Mouse (Mus musculus) stomach, embryonic 16.5 days (tissue): ENCODE data around the gene Diras1. TPM values are rescaled to one million over a fixed set of nuclear protein-coding genes. Genes with fewer than 3 reads are reported as not detected.
"Not testable (repeated sequence)": the region's sequence is repeated elsewhere in the genome, so short reads cannot be mapped to it uniquely, and the experiment has no call there.

Source experiments
- ATAC-seq: fragments of 200-750 bp; cut with Nextera tagmentation; 2 replicates; pipeline ENCODE4 v1.8.0; 2017; ENCODE audit warnings: moderate number of reproducible peaks, moderate TSS enrichment; ENCODE audit not compliant: insufficient read depth, low FRiP score
- H3K27ac ChIP-seq: fragments of 300-500 bp; sonication (generic); 2 replicates; pipeline ENCODE4 v1.5.1; 2014; ENCODE audit warnings: low read length
- H3K27me3 ChIP-seq: fragments of 300-500 bp; sonication (generic); 2 replicates; pipeline ENCODE4 v1.6.1; 2014; ENCODE audit warnings: low read length, control low read depth, mixed read lengths; ENCODE audit not compliant: control insufficient read depth, insufficient read depth
- H3K36me3 ChIP-seq: fragments of 300-500 bp; sonication (generic); 2 replicates; pipeline ENCODE4 v1.6.1; 2014; ENCODE audit warnings: low read length; ENCODE audit not compliant: control insufficient read depth, insufficient read depth
- H3K4me1 ChIP-seq: fragments of 300-500 bp; sonication (generic); 2 replicates; pipeline ENCODE4 v1.6.1; 2014; ENCODE audit warnings: low read length, control low read depth, mixed read lengths; ENCODE audit not compliant: control insufficient read depth, insufficient read depth
- H3K4me2 ChIP-seq: fragments of 300-500 bp; sonication (generic); 2 replicates; pipeline ENCODE4 v1.6.1; 2014; ENCODE audit warnings: low read depth, low read length, mixed read lengths
- H3K4me3 ChIP-seq: fragments of 300-500 bp; sonication (generic); replicated peaks from 2 replicates; pipeline ENCODE4 v1.5.1; 2014; ENCODE audit warnings: mild to moderate bottlenecking, low read length
- H3K9ac ChIP-seq: fragments of 300-500 bp; sonication (generic); 2 replicates; pipeline ENCODE4 v1.6.1; 2014; ENCODE audit warnings: low read length
- H3K9me3 ChIP-seq: fragments of 300-500 bp; sonication (generic); replicated peaks from 2 replicates; pipeline ENCODE4 v1.6.1; 2016; ENCODE audit warnings: low read length, control low read depth; ENCODE audit not compliant: control insufficient read depth
- WGBS: fragments of 180-500 bp; shearing (Covaris S2); extraction: QIAGEN DNeasy Blood & Tissue Kit; methylation state at CpG from one replicate; pipeline ENCODE4 v1.1.7; 2014; 5-methylcytosine and 5-hydroxymethylcytosine counted together
- polyA plus RNA-seq: library from polyadenylated mRNA; unstranded; fragments of >200 nt; fragmentation: Nextera tagmentation; extraction: Ambion mirVana; gene quantifications from 2 replicates; pipeline ENCODE4 v1.2.1, GENCODE M21; 2015

The Diras1 gene
- 0.49 and 0.57 TPM in 2 replicates for polyA plus RNA-seq

GRCm38 (mm10) chr10:81025639-81026275 is at the start of gene Diras1:
TSS of gene Diras1 (minus strand) at chr10:81025662.
- Histone ChIP-seq H3K27ac (no peak within 1 kb of the TSS), H3K4me3 (peak within 1 kb of the TSS; percentile 33), H3K9ac (peak within 1 kb of the TSS; percentile 56), H3K36me3 (no peaks in the 10 kb centered on the region), H3K9me3 (no peaks in the 10 kb centered on the region), H3K4me1 (peaks cover 5% of the 10 kb centered on the region), H3K4me2 (peak within 1 kb of the TSS; percentile 48), H3K27me3 (peaks cover 24% of the 10 kb centered on the region)
- ATAC-seq: no peak
- WGBS: 39% methylated on average over 12 of the region's 12 CpGs

GRCm38 (mm10) chr10:81073464-81073863 is 48.0 kb upstream of the Diras1 start:
- Histone ChIP-seq H3K9me3 (no peaks in the 10 kb centered on the region), H3K36me3 (peaks cover 1% of the 10 kb centered on the region; the same call in 1 of the 2 replicates), H3K4me3 (no peak overlapping the region), H3K27me3 (no peaks in the 10 kb centered on the region), H3K9ac (no peak overlapping the region), H3K4me2 (no peak overlapping the region), H3K27ac (no peak overlapping the region), H3K4me1 (peaks cover 9% of the 10 kb centered on the region)
- 65% methylated on average over 7 of the region's 7 CpGs for WGBS
- ATAC-seq: no peak

GRCm38 (mm10) chr10:81072290-81072689 is 46.8 kb upstream of the Diras1 start:
- H3K4me3 ChIP-seq: no peak overlapping the region
- 87% methylated on average over 8 of the region's 8 CpGs for WGBS
- ATAC-seq: no peak
- no peaks in the 10 kb centered on the region for H3K27me3 ChIP-seq
- H3K4me2 ChIP-seq: no peak overlapping the region
- H3K9ac ChIP-seq: no peak overlapping the region
- no peaks in the 10 kb centered on the region for H3K9me3 ChIP-seq
- no peaks in the 10 kb centered on the region for H3K36me3 ChIP-seq
- H3K27ac ChIP-seq: 0 out of 2 replicates have a peak overlapping the region, but pooled peaks have one; percentile 6
- peaks cover 9% of the 10 kb centered on the region for H3K4me1 ChIP-seq

GRCm38 (mm10) chr10:81069836-81070235 is 44.4 kb upstream of the Diras1 start, which contains the start of gene Thop1:
TSS of gene Thop1 (plus strand) at chr10:81070035.
- peaks cover 9% of the 10 kb centered on the region for H3K4me1 ChIP-seq
- H3K9ac ChIP-seq: peak within 1 kb of the TSS; percentile 88
- peak within 1 kb of the TSS; percentile 72 for H3K4me3 ChIP-seq
- peak; percentile 96 for ATAC-seq
- no peaks in the 10 kb centered on the region for H3K9me3 ChIP-seq
- H3K27ac ChIP-seq: peak within 1 kb of the TSS; percentile 50; the same call in 1 of the 2 replicates
- H3K27me3 ChIP-seq: no peaks in the 10 kb centered on the region
- no peaks in the 10 kb centered on the region for H3K36me3 ChIP-seq
- peak within 1 kb of the TSS; percentile 74 for H3K4me2 ChIP-seq
- WGBS: under 1% methylated on average over 35 of the region's 35 CpGs

GRCm38 (mm10) chr10:81068706-81069105 is 43.2 kb upstream of the Diras1 start:
- WGBS: 71% methylated on average over 5 of the region's 5 CpGs
- no peak overlapping the region for H3K9ac ChIP-seq
- H3K36me3 ChIP-seq: no peaks in the 10 kb centered on the region
- no peak overlapping the region for H3K27ac ChIP-seq
- no peaks in the 10 kb centered on the region for H3K9me3 ChIP-seq
- H3K27me3 ChIP-seq: no peaks in the 10 kb centered on the region
- no peak overlapping the region for H3K4me2 ChIP-seq
- no peak for ATAC-seq
- H3K4me1 ChIP-seq: peaks cover 9% of the 10 kb centered on the region
- H3K4me3 ChIP-seq: no peak overlapping the region

- H3K27me3 ChIP-seq, H3K4me2 ChIP-seq, ATAC-seq, H3K9ac ChIP-seq, H3K4me1 ChIP-seq, H3K9me3 ChIP-seq, H3K36me3 ChIP-seq, H3K4me3 ChIP-seq, H3K27ac ChIP-seq: not testable (repeated sequence)
- WGBS: 90% methylated on average over 8 of the region's 8 CpGs
Measured at GRCm38 (mm10) chr10:81064519-81064918, 39.1 kb upstream of the Diras1 start.

- H3K4me3 ChIP-seq: no peak overlapping the region
- no peaks in the 10 kb centered on the region for H3K36me3 ChIP-seq
- no peak for ATAC-seq
- H3K9ac ChIP-seq: no peak overlapping the region
- no peak overlapping the region for H3K4me2 ChIP-seq
- 53% methylated on average over 4 of the region's 4 CpGs for WGBS
- H3K9me3 ChIP-seq: no peaks in the 10 kb centered on the region
- H3K4me1 ChIP-seq: peaks cover 15% of the 10 kb centered on the region
- no peak overlapping the region for H3K27ac ChIP-seq
- no peaks in the 10 kb centered on the region for H3K27me3 ChIP-seq
Measured at GRCm38 (mm10) chr10:81062710-81063109, 37.2 kb upstream of the Diras1 start.

GRCm38 (mm10) chr10:81059603-81060543 is 34.4 kb upstream of the Diras1 start, which contains the start of gene Sgta:
TSS of gene Sgta (minus strand) at chr10:81060181.
- ATAC-seq: peak; percentile 96
- H3K4me1 ChIP-seq: peaks cover 15% of the 10 kb centered on the region
- H3K9me3 ChIP-seq: no peaks in the 10 kb centered on the region
- peak within 1 kb of the TSS; percentile 93 for H3K4me2 ChIP-seq
- H3K27me3 ChIP-seq: no peaks in the 10 kb centered on the region
- WGBS: under 1% methylated on average over 48 of the region's 48 CpGs
- peak within 1 kb of the TSS; percentile 90 for H3K9ac ChIP-seq
- H3K36me3 ChIP-seq: no peaks in the 10 kb centered on the region
- peak within 1 kb of the TSS; percentile 40 for H3K27ac ChIP-seq
- peak within 1 kb of the TSS; percentile 92 for H3K4me3 ChIP-seq

- peak overlapping the region; percentile 92 for H3K4me3 ChIP-seq
- peaks cover 15% of the 10 kb centered on the region for H3K4me1 ChIP-seq
- H3K9ac ChIP-seq: peak overlapping the region; percentile 90
- no peak for ATAC-seq
- WGBS: 82% methylated on average over 6 of the region's 6 CpGs
- no peaks in the 10 kb centered on the region for H3K36me3 ChIP-seq
- peak overlapping the region; percentile 93 for H3K4me2 ChIP-seq
- no peak overlapping the region for H3K27ac ChIP-seq
- no peaks in the 10 kb centered on the region for H3K27me3 ChIP-seq
- H3K9me3 ChIP-seq: no peaks in the 10 kb centered on the region
Measured at GRCm38 (mm10) chr10:81058896-81059295, 33.4 kb upstream of the Diras1 start.
